Mouse (Mus musculus): ENCODE data around the gene Prkcd.
A peak's percentile ranks its signal among the peaks of the same experiment; 100 is the strongest.

The Prkcd gene

DNA sequence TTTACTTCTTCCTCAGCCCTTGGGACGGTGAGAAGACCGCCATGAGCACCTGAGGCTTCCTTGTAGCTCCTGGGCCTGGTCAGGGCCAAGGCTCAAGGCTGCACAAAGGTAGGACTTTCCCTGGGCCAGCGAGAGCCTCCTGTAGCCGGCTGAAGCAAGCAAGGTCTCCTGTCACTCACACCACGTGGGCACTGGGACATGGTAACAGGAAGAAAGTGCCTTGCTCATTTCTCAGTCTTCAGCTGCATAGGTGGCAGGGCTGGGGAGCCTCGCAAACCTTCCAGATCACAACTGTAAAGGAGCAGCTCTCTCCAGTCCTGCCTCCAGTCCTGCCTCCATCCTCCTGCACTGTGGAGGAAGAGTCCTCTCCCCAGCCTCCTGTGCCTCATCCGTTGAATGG is 50.2 kb downstream of the Prkcd start:
- DNase-seq (ENCODE audit: low read depth in 2 of 2, low spot score in 2 of 2): no peak

DNA sequence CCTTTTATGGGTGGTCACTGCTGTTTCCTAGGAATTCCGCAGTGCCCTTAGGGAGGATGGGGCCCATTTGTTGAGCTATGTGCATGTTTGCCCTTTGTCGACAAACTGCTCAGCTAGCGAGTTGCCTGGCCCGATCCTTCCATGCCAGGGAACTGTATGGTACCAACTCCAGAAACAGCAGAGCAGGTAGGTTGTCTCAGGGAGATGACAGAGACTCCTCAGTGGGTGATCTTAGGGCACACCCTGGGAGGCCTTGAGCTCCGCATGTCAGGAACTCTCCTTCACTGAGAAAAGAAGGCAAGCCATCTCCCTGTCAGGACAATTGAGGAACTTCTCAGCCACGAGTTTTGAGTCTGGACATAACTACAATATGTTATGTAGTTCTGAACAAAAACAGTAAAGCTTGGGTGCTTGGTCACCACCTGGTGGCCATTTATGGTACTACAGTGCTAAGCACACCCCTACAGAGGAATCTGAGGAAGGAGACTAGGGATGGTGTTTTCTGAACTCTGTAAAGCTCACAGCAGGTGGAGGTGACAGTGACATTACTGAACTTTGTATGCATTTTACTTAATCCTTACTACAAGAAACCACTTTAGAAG is 51.9 kb downstream of the Prkcd start:
- peak; percentile 52 to 69 for DNase-seq (ENCODE audit: low read depth in 2 of 2, low spot score in 2 of 2)

DNA sequence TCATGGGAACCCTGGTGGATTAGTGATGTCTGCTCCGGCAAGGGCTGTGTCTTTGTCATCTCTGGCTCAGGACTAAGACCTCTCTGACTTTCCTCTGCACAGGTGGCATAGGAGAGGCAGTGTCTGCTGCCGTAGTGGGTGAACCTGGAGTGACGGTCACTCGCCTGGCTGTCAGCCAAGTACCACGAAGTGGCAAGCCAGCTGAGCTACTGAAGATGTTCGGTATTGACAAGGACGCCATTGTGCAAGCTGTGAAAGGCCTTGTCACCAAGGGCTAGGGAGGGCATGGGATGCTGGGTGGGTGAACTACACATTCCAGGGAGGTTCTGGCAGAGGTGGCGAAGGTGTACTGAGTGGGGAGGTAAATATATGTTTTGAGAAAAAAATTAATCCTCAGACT is 52.8 kb downstream of the Prkcd start:
- DNase-seq (ENCODE audit: low read depth in 2 of 2, low spot score in 2 of 2): no peak

DNA sequence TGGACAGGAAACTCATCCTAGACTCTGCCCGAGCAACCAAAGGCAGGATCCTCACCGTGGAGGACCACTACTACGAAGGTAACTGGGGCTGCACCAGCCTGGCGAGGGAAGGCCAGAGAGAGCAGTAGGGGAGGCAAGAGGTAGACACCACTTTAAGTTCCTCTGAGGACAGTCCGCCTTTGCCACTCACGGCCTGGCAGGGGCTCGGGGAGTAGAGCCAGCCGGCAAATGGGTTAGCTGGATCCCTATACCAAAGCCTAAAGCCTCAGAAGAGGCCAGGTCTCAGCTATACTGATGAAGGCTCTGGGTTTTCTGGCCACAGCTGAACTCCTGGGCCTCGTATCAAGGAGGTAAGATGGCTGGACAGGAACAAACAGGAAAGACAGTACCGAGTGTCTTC is 53.8 kb downstream of the Prkcd start:
- no peak for DNase-seq (ENCODE audit: low read depth in 2 of 2, low spot score in 2 of 2)

DNA sequence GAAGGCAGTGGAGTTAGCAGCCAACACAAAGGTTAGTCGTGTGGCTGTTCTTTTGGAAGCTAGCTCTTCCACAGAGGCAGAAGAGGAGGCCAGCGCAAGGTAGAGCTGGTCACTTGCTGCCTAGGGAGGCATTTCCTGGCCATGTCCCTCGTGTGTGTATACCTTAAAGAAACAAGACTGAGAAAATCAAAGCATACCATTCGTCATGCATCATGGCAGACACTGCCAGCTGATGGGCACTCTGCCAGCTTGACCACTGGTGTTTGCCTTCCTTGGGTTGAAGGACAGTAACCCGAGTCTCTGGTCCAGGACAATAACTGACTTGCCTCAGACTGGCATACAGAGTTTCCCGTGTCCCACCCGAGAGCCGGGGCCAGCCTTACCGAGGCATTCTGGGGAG is 55.7 kb downstream of the Prkcd start:
- no peak for DNase-seq (ENCODE audit: low read depth in 2 of 2, low spot score in 2 of 2)

DNA sequence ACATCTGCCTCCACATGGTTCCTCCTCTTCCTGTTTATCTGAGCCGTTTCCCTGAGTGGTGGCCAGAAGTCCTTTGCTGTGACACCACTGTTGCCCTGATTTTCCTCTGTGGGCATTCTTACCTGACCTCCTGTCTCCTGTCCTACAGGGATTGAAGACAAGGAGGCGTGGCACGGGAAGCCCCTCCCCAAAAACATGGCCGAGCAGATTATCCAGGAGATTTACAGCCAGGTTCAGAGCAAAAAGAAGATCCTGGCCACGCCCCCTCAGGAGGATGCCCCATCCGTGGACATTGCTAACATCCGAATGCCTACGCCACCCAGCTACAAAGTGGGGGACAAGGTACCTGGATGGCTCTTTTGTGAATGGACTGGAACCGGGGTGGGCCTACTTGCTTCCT is 58.0 kb downstream of the Prkcd start:
- no peak for DNase-seq (ENCODE audit: low read depth in 2 of 2, low spot score in 2 of 2)

DNA sequence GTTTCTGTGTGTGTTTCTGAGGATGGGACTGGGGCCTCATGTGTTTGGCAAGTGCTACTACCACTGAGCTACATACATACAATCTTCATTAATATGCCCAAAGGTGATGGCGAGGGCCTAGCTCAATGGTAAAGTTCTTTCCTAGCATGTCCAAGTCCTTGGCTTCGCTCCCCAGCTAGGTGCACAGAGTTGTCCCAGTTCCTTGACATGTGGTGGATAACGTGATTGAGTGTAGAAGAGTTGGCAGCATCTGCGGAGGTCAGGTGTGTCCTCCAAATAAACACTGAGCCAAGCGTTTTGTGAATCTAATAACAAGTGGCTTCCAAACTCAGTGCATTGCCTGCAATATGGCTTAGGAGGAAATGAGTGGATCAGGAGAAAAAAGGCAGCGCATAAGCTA is 59.7 kb downstream of the Prkcd start:
- DNase-seq (ENCODE audit: low read depth in 2 of 2, low spot score in 2 of 2): no peak

DNA sequence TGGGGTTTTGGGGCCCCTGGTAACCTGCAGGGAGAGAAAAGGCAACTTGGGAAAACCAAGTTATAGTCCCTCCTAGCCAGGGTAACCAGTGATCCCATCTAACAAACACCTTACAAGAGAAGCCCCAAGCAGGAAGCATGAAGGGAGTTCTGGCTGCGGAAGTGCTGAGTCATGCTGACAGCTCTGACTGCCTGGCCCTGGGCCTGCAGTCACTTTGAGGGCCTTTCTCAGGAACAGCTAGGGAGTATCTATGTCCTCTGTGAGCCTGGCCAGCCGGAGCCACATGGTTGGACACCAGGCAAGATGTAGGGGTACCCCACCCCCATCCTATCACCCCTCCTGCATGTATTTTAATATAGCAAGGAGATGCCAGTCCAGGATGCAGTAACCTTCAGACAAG is 61.6 kb downstream of the Prkcd start:
- DNase-seq (ENCODE audit: low read depth in 2 of 2, low spot score in 2 of 2): no peak

DNA sequence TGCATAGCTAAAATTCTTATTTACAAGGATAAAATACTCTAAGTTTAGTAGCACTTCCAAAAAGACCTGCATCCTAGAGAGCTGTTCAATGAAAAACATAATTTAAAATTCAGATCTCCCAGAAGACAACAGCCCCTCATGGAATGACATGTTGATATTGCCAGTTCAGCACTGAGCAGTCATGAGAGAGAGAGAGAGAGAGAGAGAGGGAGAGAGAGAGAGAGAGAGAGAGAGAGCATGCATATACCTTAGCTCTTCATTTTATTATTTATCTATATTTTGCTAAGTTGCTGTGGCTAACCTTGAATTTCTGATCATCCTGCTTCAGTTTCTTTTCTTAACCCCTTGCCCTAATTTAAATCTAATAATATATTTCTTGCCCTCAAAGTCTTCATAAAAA is 63.7 kb downstream of the Prkcd start:
- DNase-seq (ENCODE audit: low read depth in 2 of 2, low spot score in 2 of 2): no peak

DNA sequence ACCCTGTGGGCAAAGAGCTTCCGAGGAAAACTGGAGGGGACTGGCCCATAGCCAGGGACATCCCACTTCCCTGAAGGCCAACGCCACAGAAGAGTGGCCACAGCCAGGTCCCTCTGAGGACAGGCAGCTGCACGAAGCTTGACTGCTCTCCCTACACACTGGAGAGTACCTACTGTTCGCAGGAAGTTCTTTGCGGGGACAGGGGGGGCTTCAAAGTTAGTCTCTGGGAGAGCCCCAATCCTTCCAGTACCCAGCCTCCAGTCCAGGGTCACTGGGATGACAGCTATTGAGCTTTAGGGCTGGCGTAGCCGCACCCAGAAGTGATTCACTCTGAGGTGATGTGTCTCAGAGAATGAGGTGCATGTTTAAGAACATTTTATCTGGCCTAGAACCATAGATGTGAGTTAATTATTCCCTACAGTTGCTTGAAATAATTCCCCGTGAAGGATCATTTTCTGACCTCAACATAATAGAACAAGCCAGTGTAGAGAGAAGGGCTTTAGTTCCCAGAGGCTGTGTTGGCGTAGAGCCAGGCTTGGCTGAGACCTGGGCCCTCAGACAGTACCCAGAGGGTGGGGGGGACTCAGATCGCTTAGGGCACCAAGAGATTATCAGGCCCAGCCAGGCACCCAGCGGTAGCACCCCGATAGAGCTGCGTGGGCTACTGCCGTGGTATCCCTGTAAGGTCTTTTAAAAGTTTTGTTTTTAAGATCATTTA is 64.4 kb downstream of the Prkcd start:
- DNase-seq (ENCODE audit: low read depth in 2 of 2, low spot score in 2 of 2): no peak

DNA sequence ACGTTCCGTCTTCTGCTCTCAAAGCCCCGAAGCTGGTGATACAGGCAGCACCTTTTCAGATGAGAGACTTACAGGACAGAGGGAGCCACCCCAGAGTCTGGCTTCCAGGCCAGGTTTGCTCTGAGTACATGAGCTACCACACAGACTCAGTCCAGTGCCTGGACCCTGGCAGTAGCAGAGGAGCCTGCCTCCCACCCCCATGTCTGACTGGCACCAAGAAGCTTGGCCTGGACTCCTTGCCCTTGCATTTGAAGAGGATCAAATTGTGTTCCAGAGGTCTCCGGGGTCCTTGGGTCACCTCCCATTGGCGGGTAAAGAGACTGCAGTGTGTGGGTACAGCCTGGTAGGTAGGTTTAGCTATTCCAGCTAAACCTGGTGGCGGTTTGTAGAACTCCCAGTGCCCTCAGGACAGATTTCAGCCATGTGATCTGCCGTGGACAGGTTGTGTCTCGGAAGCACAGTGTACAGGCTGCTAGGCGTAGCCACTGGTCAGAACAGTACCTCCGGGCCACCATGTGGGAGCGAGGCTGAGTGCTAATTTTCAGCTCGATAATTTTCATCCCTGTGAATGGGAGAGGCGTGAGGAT is 65.1 kb downstream of the Prkcd start:
- no peak for DNase-seq (ENCODE audit: low read depth in 2 of 2, low spot score in 2 of 2)

DNA sequence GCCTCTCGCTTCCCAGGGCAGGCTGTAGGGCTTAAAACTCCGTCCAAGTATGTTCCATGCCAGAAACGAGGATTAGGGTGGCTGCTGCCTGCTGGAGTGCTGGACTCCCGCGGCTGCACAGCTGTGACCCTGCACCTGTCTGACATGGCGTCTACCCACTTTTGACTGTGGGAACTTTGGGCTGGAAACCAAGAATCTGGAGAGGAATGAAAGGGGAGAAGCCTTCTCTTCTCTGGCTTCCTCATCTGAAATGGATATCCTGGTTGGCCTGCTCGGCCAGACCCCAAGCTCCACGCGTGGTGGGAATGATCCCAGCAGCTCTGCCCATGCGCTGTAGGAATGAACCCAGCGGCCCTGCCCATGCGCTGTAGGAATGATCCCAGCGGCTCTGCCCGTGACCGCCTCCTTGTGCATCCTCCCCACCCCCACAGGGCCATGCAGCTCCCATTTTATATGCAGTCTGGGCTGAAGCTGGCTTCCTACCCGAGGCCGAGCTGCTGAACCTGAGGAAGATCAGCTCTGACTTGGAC is 66.6 kb downstream of the Prkcd start:
- no peak for DNase-seq (ENCODE audit: low read depth in 2 of 2, low spot score in 2 of 2)

DNA sequence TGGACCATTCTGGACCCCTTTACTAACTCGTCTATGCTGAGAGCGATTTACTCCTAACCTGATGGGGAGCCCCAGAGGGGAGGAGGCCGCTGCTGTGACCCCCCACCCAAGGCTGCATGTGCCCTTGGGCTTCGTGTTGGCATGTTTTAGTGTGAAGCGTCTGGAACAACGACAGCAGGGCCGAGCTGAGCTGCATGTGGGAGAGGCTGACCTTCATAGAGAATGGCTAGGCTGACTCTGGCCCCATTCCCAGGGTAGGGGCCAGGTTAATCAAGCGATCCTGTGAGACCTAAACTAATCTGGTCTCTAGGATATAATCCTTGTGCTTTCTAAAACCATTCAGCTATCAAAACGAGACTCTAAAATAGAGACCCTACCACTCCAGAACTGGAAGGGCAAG is 68.3 kb downstream of the Prkcd start:
- DNase-seq (ENCODE audit: low read depth in 2 of 2, low spot score in 2 of 2): no peak

DNA sequence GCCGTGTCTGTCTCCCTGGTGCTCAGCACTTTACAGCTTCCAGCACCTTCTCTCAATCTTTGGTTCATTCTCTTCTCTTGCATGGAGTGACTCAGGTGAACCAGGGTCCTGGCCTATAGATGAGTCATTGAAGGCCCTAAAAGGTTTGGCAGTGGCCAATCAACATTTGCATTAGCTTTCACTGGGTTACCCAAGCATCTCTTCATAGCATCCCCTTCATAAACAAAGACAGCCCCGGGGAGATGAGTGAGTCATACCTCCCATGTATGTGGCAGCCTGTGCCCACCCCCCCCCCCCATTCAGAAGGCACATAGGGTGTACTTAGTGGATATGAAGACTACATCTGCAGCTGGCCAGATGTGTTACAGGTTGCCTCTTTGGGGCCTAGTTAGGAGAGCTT is 69.4 kb downstream of the Prkcd start:
- DNase-seq (ENCODE audit: low read depth in 2 of 2, low spot score in 2 of 2): no peak

DNA sequence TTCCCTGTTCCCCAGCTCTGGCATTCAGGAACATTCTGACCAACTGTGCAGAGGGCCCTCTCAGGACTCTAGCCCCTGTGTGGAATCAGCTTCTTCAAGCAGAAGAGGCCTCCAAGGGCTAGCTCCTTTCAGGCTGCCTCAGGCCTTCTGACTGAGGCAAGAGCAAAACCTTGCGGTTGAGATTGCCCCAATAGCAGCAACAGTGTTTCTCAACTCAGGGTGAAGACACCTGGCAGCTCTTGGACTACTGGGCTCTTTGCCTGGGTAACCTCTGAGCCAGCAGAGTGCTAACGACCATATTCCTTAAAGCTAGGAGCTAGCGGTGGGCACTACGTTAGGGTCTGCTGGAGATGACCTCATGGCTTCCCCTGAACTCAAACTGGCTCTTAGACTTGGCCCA is 72.8 kb downstream of the Prkcd start:
- no peak for DNase-seq (ENCODE audit: low read depth in 2 of 2, low spot score in 2 of 2)

DNA sequence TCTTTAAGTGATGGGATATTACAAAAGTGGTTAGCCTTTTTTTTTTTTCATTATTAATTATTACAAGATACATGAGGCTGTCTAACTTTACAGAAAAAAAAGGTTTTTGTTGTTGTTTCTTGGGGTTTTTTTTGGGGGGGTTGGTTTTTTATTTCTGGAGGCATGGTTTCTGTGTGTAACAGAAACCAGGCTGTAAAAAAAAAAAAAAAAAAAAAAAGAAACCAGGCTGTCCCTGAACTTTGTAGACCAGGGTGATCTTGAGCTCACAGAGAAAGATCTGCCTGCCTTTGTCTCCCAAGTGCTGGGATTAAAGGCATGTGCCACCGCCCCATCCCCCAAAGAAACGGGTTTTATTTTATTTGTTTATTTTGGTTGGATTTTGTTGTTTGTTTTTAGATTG is 74.0 kb downstream of the Prkcd start:
- DNase-seq (ENCODE audit: low read depth in 2 of 2, low spot score in 2 of 2): no peak

DNA sequence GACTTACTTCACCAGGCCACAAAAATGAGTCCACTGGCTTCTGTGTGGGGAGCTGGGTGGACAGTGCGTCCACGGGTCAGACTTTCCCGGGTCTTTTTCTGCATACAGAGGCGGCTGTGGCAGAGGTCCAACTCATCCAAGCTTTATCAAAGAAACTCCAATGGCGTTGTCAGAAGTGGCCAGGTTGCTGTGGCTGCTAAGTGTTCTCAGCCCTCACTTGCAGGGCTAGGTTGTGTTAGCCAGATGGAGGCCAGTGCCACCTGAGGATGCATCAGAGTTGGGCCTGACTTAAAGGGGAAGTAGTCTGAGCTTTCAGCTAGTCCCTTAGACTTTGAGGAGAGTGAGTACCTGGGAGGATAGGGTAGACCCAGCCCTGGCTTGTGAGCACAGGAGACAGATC is 74.5 kb downstream of the Prkcd start:
- no peak for DNase-seq (ENCODE audit: low read depth in 2 of 2, low spot score in 2 of 2)

DNA sequence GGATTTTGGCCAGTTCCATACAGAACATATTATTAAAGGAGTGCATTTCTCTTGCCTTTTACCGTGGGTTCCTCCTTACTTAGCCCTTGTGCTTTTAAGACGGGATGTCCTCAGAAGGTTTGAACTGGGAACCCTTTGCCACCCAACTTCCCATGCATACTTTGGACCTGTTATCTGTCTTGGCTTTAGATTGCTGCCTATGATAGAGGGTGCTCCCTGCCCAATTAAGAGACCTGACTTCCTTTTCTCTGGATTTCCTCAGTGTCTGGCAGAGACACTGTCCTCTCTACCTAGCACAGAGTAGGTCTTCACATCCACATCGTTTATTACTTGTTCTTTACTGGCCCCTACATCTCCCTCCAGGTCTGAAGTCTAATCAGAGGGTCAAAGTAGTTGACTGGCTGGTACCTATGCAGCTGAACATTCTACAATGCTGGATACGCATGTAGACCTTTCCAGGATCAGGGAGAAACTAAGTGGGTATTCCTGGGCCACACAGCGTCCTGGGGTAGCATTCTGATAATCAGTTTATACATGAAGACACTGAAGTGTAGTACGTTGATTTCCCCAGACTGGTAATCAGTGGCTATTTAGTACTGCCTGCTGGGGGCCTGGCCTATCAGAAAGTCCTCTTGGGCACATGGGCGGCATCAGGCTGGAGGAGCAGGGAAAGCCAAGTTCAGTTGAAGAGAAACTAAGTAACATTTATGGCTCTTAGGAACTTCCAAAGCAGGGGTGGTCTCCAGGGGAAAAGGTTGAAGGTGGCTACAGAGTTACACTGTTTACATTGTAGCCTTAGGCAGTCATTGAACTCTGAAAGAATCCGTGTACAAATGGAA is 75.6 kb downstream of the Prkcd start:
- no peak for DNase-seq (ENCODE audit: low read depth in 2 of 2, low spot score in 2 of 2)

DNA sequence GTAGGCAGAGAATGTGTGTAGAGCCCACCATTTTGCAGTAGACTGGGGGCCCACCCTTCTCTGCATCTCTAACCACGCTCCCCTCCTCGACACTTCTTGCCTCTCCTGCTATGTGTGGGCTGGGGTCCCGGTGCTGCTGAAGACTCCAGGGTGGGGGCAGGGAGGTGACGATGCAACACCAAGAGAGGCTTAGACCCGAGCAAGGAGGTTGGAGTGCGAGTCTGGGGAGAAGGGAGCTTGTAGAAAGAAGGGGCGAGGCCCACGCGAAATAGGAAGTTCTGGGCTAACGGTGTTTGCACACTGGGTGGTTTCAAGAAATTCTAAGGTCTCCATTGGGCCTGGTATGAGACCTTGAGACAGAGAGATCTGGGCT is 76.2 kb downstream of the Prkcd start:
- DNase-seq (ENCODE audit: low read depth in 2 of 2, low spot score in 2 of 2): peak in 1 of 2 experiments; percentile 16

DNA sequence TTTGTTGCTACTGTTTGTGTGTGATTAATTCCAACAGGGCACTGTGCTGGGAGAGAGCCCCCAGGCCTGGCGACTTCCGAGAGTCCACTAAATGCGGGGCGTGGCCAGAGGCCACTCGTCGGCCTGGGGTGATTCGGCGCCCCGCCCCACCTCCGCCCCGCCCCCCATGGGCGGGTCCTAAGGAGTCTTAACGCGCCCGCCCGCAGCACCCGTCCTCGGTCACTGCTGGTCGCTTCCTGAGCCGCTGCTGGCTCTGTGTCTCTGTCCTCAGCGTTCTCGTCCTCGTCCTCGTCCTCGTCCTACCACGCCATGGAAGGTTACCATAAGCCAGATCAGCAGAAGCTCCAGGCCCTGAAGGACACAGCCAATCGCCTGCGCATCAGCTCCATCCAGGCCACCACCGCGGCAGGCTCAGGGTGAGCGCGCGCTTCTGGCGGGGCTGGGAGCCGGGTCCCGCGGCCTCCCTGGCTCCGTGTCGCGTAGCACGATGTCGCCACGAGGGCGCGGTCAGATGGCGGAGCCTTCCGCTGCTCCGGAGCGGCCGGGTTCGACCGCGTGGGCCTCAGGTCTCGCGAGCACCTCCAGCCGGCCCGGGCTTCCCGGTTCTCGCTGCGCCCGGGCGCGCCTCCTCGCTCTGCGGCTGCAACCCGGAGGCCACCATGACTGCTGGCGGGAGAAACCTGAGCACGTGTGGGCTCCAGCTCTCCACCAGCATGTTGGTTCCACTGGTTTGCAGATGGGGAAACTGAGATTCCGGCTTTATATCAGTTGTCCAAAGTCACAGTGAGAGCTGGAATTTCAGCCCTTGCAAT is 76.8 kb downstream of the Prkcd start:
- DNase-seq (ENCODE audit: low read depth in 2 of 2, low spot score in 2 of 2): peak; percentile 82 to 92

DNA sequence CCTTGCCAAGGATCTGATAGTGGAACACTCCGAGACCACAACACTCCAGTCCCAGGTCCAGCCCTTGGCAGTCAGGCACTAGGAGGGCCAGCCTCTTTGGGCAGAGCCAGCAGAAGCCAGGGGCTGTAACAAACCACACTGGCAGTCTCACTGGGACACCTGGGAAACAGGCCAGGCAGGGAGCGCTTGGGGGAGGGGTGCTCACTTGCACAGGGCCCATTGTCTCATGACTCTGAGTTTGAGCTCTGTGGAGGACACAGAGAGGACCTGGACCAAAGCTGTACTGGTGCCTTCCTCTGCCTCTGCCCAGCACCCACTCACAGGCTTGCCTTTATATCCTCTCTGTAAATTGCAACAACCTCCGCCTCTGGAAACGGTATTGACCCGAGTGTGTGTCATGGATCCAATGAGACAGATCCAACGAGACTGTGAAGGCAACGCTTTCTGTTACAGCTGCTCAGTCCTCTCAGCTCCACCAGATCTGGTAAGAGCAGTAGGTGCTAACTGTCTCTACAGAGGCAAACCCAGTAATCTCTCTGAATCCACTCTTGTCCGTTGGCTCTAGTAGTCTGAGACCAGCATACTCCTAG is 77.8 kb downstream of the Prkcd start, which contains the start of gene Tkt:
TSS of gene Tkt (plus strand) at position 229 of the 590 bp plus-strand sequence.
- DNase-seq (ENCODE audit: low read depth in 2 of 2, low spot score in 2 of 2): no peak
